Mouse (Mus musculus) heart, postnatal 0 days (tissue): ENCODE measurements at regions not wholly inside any gene's neighbourhood (a gene's known extent, or its start where the extent isn't known, plus 50 kb on each side); places are given as distances from the start of the nearest gene placed in this dataset.

Source experiments
- ATAC-seq: fragments of 200-750 bp; cut with Nextera tagmentation; 2 replicates; pipeline ENCODE4 v1.8.0; 2017; ENCODE audit warnings: low read depth, moderate number of reproducible peaks, moderate library complexity; ENCODE audit not compliant: insufficient read depth
- DNase-seq: peaks from one replicate; pipeline ENCODE4 v3.0.0-alpha.2; 2016; ENCODE audit warnings: low spot score
- H3K27ac ChIP-seq: fragments of 300-500 bp; sonication (generic); 2 replicates; pipeline ENCODE4 v1.5.1; 2014; ENCODE audit warnings: low read depth, mild to moderate bottlenecking
- H3K27me3 ChIP-seq: fragments of 300-500 bp; sonication (generic); 2 replicates; pipeline ENCODE4 v1.6.1; 2014; ENCODE audit warnings: low read length, mixed read lengths; ENCODE audit not compliant: control insufficient read depth, insufficient read depth
- H3K36me3 ChIP-seq: fragments of 300-500 bp; sonication (generic); replicated peaks from 2 replicates; pipeline ENCODE4 v1.6.1; 2014; ENCODE audit warnings: low read length, mixed read lengths; ENCODE audit not compliant: control insufficient read depth, insufficient read depth
- H3K4me1 ChIP-seq: fragments of 300-500 bp; sonication (generic); 2 replicates; pipeline ENCODE4 v1.6.1; 2014; ENCODE audit warnings: antibody characterized with exemption; ENCODE audit not compliant: control insufficient read depth, insufficient read depth
- H3K4me2 ChIP-seq: fragments of 300-500 bp; sonication (generic); 2 replicates; pipeline ENCODE4 v1.6.1; 2014; ENCODE audit warnings: low read depth, mild to moderate bottlenecking, low read length, moderate library complexity
- H3K4me3 ChIP-seq: fragments of 300-500 bp; sonication (generic); 2 replicates; pipeline ENCODE4 v1.5.1; 2014; ENCODE audit warnings: low read depth, low read length
- H3K9ac ChIP-seq: fragments of 300-500 bp; sonication (generic); replicated peaks from 2 replicates; pipeline ENCODE4 v1.6.1; 2014; ENCODE audit warnings: low read depth, low read length, mixed read lengths
- H3K9me3 ChIP-seq: fragments of 300-500 bp; sonication (generic); replicated peaks from 2 replicates; pipeline ENCODE4 v1.6.1; 2016; ENCODE audit warnings: low read length; ENCODE audit not compliant: control insufficient read depth
- CTCF ChIP-seq: IDR thresholded peaks from 2 replicates; pipeline ENCODE4 v1.5.1; 2016; ENCODE audit warnings: antibody characterized with exemption, control low read depth, low read depth
- EP300 ChIP-seq: IDR thresholded peaks from 2 replicates; pipeline ENCODE4 v1.6.1; 2016; ENCODE audit warnings: antibody characterized with exemption, low read depth
- WGBS: fragments of 180-500 bp; shearing (Covaris S2); extraction: QIAGEN DNeasy Blood & Tissue Kit; methylation state at CpG from one replicate; pipeline ENCODE4 v1.1.7; 2014; 5-methylcytosine and 5-hydroxymethylcytosine counted together

DNA sequence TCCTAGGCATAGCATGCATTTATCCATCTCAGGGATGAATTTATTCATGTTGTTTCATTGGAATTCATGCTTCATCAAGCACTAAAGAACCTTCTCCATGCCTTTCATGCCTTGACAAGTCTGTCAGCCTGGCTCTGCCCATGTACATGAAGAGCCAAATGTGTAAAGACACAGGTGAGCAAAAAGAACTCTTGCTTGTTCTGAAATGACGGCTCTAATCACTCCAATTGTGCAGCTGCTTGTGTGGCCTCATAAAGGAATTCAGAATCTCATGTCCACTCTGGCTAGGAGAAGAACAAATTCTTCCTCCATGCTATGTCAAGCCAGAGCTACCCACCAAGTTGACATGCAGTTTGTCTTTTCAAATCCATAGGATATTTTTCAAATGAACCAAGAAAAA lies 319.2 kb upstream of the Lmcd1 start:
- Histone ChIP-seq H3K36me3 (no peaks in the 10 kb centered on the region), H3K4me3 (no peak overlapping the region), H3K4me2 (no peak overlapping the region), H3K9ac (no peak overlapping the region), H3K4me1 (no peaks in the 10 kb centered on the region), H3K27me3 (no peaks in the 10 kb centered on the region), H3K9me3 (no peaks in the 10 kb centered on the region), H3K27ac (no peak overlapping the region)
- WGBS: 60% methylated on average over 1 of the region's 1 CpGs
- no peak for TF ChIP-seq CTCF
- TF ChIP-seq EP300: no peak
- ATAC-seq (no peak), DNase-seq (no peak)

DNA sequence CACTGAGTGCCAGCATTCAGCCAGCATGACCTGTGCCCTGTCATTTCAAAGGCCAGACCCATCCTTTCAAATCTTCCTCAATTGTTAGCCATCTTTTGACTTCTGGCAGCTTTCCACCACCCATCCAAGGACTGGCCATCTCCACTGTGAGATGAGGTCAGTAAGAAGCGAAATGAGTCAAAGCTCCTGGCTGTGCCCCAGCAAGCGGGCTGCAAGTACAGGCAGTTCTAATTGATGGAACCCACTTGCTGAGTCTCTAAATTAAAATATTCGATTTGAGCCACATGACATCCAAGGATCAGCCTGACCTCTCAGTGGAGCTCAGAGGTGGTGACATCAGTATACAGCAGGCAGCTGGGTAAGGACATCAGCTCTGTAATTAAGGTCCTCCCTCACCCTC lies 307.8 kb upstream of the Lmcd1 start:
- TF ChIP-seq CTCF (no peak), EP300 (no peak)
- ATAC-seq (no peak), DNase-seq (no peak)
- no peak overlapping the region for H3K27ac ChIP-seq
- 63% methylated on average over 3 of the region's 3 CpGs for WGBS
- no peak overlapping the region for H3K4me2 ChIP-seq
- H3K4me1 ChIP-seq: no peaks in the 10 kb centered on the region
- H3K9ac ChIP-seq: no peak overlapping the region
- 0 out of 2 replicates have a peak, but pooled peaks cover 2% of the 10 kb centered on the region for H3K9me3 ChIP-seq
- H3K4me3 ChIP-seq: no peak overlapping the region
- H3K36me3 ChIP-seq: no peaks in the 10 kb centered on the region
- H3K27me3 ChIP-seq: no peaks in the 10 kb centered on the region

DNA sequence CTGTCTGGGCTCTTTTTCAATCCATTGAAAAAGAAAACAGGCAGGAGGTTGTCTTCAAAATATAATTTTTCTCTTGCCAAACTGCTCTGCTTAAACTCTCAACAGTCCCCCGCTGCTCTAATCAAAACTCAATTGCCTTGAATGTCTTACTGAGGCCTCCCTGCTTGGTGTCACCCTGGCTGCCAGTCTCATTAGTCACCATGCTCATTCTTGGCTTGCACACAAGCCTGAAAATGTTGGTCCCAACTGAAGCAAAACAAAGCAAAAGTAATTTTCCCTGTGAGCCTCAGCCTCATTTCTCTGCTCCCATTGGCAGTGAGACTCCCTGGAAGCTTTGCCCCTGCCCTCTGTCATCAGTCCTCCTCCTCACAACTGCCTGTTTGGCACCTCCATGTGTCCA lies 288.1 kb upstream of the Lmcd1 start:
- H3K9me3 ChIP-seq: no peaks in the 10 kb centered on the region
- DNase-seq (no peak), ATAC-seq (no peak)
- H3K4me3 ChIP-seq: no peak overlapping the region
- 32% methylated on average over 1 of the region's 1 CpGs for WGBS
- no peak overlapping the region for H3K9ac ChIP-seq
- no peaks in the 10 kb centered on the region for H3K27me3 ChIP-seq
- TF ChIP-seq CTCF: no peak
- H3K4me2 ChIP-seq: no peak overlapping the region
- H3K4me1 ChIP-seq: no peaks in the 10 kb centered on the region
- no peaks in the 10 kb centered on the region for H3K36me3 ChIP-seq
- H3K27ac ChIP-seq: no peak overlapping the region

DNA sequence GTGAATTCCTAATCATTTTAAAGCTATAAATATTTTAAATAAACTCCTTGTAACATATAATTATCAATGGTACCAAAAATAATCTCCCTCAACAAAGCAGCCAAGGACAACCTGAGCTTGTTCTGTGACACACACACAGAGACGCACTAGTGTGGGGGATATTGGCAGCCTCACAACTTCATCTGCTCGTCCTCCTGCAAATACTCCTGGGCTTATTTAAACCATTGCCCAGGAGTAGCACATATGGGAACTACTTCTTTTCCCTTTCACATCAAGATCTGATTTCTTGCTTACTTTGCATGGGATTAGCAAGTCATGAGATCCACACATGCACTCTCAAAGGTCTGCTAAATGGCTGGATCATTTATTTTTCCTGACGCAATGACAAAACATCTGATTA lies 277.7 kb upstream of the Lmcd1 start:
- H3K9me3 ChIP-seq: no peaks in the 10 kb centered on the region
- H3K4me1 ChIP-seq: no peaks in the 10 kb centered on the region
- no peak overlapping the region for H3K4me2 ChIP-seq
- DNase-seq (no peak), ATAC-seq (no peak)
- WGBS: 59% methylated on average over 3 of the region's 3 CpGs
- H3K4me3 ChIP-seq: no peak overlapping the region
- H3K27me3 ChIP-seq: no peaks in the 10 kb centered on the region
- H3K36me3 ChIP-seq: no peaks in the 10 kb centered on the region
- no peak for TF ChIP-seq EP300
- TF ChIP-seq CTCF: no peak
- H3K9ac ChIP-seq: no peak overlapping the region
- no peak overlapping the region for H3K27ac ChIP-seq

DNA sequence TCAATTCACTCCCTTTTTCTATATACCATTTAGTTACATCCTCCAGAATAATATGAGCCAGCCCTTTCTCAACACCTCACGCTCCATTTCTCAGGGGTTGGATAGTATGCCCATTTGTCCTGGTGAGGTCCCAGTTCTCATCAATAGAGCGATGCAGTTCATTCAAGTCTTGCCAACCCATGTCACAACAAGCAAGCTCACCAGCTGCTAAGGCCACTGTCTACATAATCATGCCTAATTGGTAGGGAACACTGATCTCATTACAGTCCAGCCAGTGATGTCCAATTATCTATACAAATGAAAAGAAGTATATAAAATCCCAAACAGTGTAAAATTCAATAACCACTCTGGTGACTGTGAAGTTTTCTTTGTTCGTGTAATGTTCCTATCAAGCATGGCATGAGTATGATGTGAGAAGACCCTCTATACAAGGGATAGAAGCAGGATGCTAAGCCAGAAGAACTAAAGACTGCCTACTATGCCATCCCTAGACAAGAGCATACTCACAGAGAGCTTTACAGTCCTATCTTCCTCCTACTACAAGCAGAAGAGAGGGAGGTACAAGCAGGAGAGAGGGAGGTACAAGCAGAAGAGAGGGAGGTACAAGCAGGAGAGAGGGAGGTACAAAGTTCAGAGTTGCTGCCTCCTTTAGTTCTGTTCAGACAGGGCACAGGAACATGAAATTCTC lies 269.6 kb upstream of the Lmcd1 start:
- H3K4me2 ChIP-seq: no peak overlapping the region
- H3K27ac ChIP-seq: no peak overlapping the region
- DNase-seq: no peak
- H3K9ac ChIP-seq: no peak overlapping the region
- TF ChIP-seq EP300: no peak
- TF ChIP-seq CTCF: no peak
- no peaks in the 10 kb centered on the region for H3K4me1 ChIP-seq
- H3K36me3 ChIP-seq: no peaks in the 10 kb centered on the region
- WGBS: 77% methylated on average over 3 of the region's 3 CpGs
- H3K27me3 ChIP-seq: no peaks in the 10 kb centered on the region
- ATAC-seq: no peak
- H3K4me3 ChIP-seq: no peak overlapping the region
- no peaks in the 10 kb centered on the region for H3K9me3 ChIP-seq
